8 mouse cellular contexts compared by ENCODE assay signal in genomic region chr7:65370381-65370786, GRCm38 (mm10).
DNase-seq lines count a peak whose midpoint lies in the region; ATAC-seq and TF ChIP-seq lines count a peak whose summit lies in the region.

No protein-coding gene starts in this region.

- H3K9ac ChIP-seq in forebrain, embryonic 14.5 days (ENCODE audit: low read length) = peak overlapping the region; percentile 87
- H3K9ac ChIP-seq in intestine, embryonic 16.5 days (ENCODE audit: low read depth, low read length) = peak overlapping the region; percentile 92
- peak overlapping the region; percentile 93 for H3K9ac ChIP-seq in lung, embryonic 16.5 days (ENCODE audit: low read length)

- peak overlapping the region; percentile 57 for H3K4me3 ChIP-seq in spleen, adult 2 months (ENCODE audit: extremely low read depth, insufficient read depth, insufficient read length)
- peak overlapping the region; percentile 87 for H3K4me3 ChIP-seq in forebrain, embryonic 14.5 days (ENCODE audit: low read depth, low read length)
- H3K4me3 ChIP-seq in intestine, embryonic 16.5 days (ENCODE audit: low read length) = peak overlapping the region; percentile 81
- peak overlapping the region; percentile 92 for H3K4me3 ChIP-seq in lung, embryonic 16.5 days (ENCODE audit: low read length)
- H3K4me3 ChIP-seq in testis, adult 2 months (ENCODE audit: control insufficient read depth, low read depth, low read length) = peak overlapping the region; percentile 99

- no peak for TF ChIP-seq CTCF in spleen, adult 2 months (IDR thresholded peaks at IDR 0.05; ENCODE audit: extremely low read depth, insufficient read depth, insufficient read length, insufficient replicate concordance)
- no peak for TF ChIP-seq CTCF in testis, adult 2 months (IDR thresholded peaks at IDR 0.05; ENCODE audit: control insufficient read depth, insufficient read depth, insufficient replicate concordance, low read depth, low read length)

- H3K27ac ChIP-seq in spleen, adult 2 months (ENCODE audit: insufficient read depth, low read length) = no peak overlapping the region
- peak overlapping the region; percentile 87; the same call in 1 of the 2 replicates for H3K27ac ChIP-seq in forebrain, embryonic 14.5 days (ENCODE audit: low read depth, low read length)
- H3K27ac ChIP-seq in intestine, embryonic 16.5 days (ENCODE audit: low read length) = peak overlapping the region; percentile 98
- H3K27ac ChIP-seq in lung, embryonic 16.5 days (ENCODE audit: low read length) = peak overlapping the region; percentile 97
- peak overlapping the region; percentile 93 for H3K27ac ChIP-seq in testis, adult 2 months (ENCODE audit: control insufficient read depth, insufficient read depth, low read depth, low read length)

- no peaks in the 10 kb centered on the region for H3K9me3 ChIP-seq in forebrain, embryonic 14.5 days (replicated peaks; ENCODE audit: control insufficient read depth, low read length)
- no peaks in the 10 kb centered on the region for H3K9me3 ChIP-seq in intestine, embryonic 16.5 days (ENCODE audit: control insufficient read depth, low read length)
- H3K9me3 ChIP-seq in lung, embryonic 16.5 days (ENCODE audit: control insufficient read depth, low read length) = no peaks in the 10 kb centered on the region

- WGBS in spleen, adult 2 months = 1% methylated on average over 39 of the region's 46 CpGs
- under 1% methylated on average over 30 of the region's 46 CpGs for WGBS in forebrain, embryonic 14.5 days
- WGBS in intestine, embryonic 16.5 days = under 1% methylated on average over 41 of the region's 46 CpGs
- under 1% methylated on average over 24 of the region's 46 CpGs for WGBS in lung, embryonic 16.5 days

- peaks cover 4% of the 10 kb centered on the region; the same call in 1 of the 2 replicates for H3K4me1 ChIP-seq in spleen, adult 2 months (ENCODE audit: control insufficient read depth, insufficient read depth, insufficient read length)
- peaks cover 9% of the 10 kb centered on the region; the same call in 1 of the 2 replicates for H3K4me1 ChIP-seq in forebrain, embryonic 14.5 days (ENCODE audit: control insufficient read depth, insufficient read depth, low read length)
- H3K4me1 ChIP-seq in intestine, embryonic 16.5 days (ENCODE audit: control insufficient read depth, insufficient read depth, low read length) = peaks cover 34% of the 10 kb centered on the region
- peaks cover 24% of the 10 kb centered on the region for H3K4me1 ChIP-seq in lung, embryonic 16.5 days (replicated peaks; ENCODE audit: control insufficient read depth, insufficient read depth, low read length)
- H3K4me1 ChIP-seq in testis, adult 2 months (ENCODE audit: control insufficient read depth, insufficient read depth, low read length) = peaks cover 3% of the 10 kb centered on the region

- ATAC-seq in forebrain, embryonic 14.5 days = peak; percentile 45
- peak; percentile 45 for ATAC-seq in intestine, embryonic 16.5 days
- peak; percentile 19; the same call in 1 of the 2 replicates for ATAC-seq in lung, embryonic 16.5 days (ENCODE audit: low read depth)

- H3K27me3 ChIP-seq in spleen, adult 2 months (ENCODE audit: control insufficient read depth, insufficient read depth, low read length) = peaks cover 17% of the 10 kb centered on the region
- no peaks in the 10 kb centered on the region for H3K27me3 ChIP-seq in forebrain, embryonic 14.5 days (replicated peaks; ENCODE audit: control insufficient read depth, insufficient read depth, low read length)
- no peaks in the 10 kb centered on the region for H3K27me3 ChIP-seq in intestine, embryonic 16.5 days (replicated peaks; ENCODE audit: control insufficient read depth, insufficient read depth, low read length)
- H3K27me3 ChIP-seq in lung, embryonic 16.5 days (ENCODE audit: control insufficient read depth, insufficient read depth, low read depth, low read length) = no peaks in the 10 kb centered on the region
- no peaks in the 10 kb centered on the region for H3K27me3 ChIP-seq in testis, adult 2 months (ENCODE audit: control insufficient read depth, insufficient read depth, low read length)

- TF ChIP-seq POLR2A in spleen, adult 2 months (IDR thresholded peaks at IDR 0.05; ENCODE audit: low read depth, low read length) = no peak
- no peak for TF ChIP-seq POLR2A in testis, adult 2 months (IDR thresholded peaks at IDR 0.05; ENCODE audit: control insufficient read depth, low read depth, low read length)

- DNase-seq in spleen, adult 2 months (ENCODE audit: low read depth in 1 of 2, low spot score in 2 of 2) = no peak
- DNase-seq in spleen, adult 12 weeks (ENCODE audit: low spot score) = no peak
- DNase-seq in adrenal gland, postnatal 36 days = peak; percentile 32 to 54
- DNase-seq in forebrain, embryonic 14.5 days (ENCODE audit: low spot score) = peak; percentile 46
- DNase-seq in c-Kit-positive CD71-positive TER-119-positive erythroid progenitor cells, embryonic 14.5 days (ENCODE audit: low spot score) = no peak

- H3K36me3 ChIP-seq in spleen, adult 2 months (ENCODE audit: control insufficient read depth, insufficient read depth, low read length) = no peaks in the 10 kb centered on the region
- H3K36me3 ChIP-seq in forebrain, embryonic 14.5 days (ENCODE audit: control insufficient read depth, insufficient read depth, low read length) = no peaks in the 10 kb centered on the region
- H3K36me3 ChIP-seq in intestine, embryonic 16.5 days (ENCODE audit: control insufficient read depth, insufficient read depth, low read length) = no peaks in the 10 kb centered on the region
- H3K36me3 ChIP-seq in lung, embryonic 16.5 days (ENCODE audit: control insufficient read depth, insufficient read depth, low read length) = no peaks in the 10 kb centered on the region
- H3K36me3 ChIP-seq in testis, adult 2 months (ENCODE audit: control insufficient read depth, insufficient read depth, low read length) = no peaks in the 10 kb centered on the region

- peak overlapping the region; percentile 77 for H3K4me2 ChIP-seq in forebrain, embryonic 14.5 days (ENCODE audit: low read length)
- peak overlapping the region; percentile 56 for H3K4me2 ChIP-seq in intestine, embryonic 16.5 days (ENCODE audit: low read depth, low read length)
- peak overlapping the region; percentile 58 for H3K4me2 ChIP-seq in lung, embryonic 16.5 days (ENCODE audit: low read depth, low read length)

Comparison
In these comparisons a context has a peak if more than half of its experiments do, and no peak if none do; other contexts are left out.
1. DNase-seq: peak in adrenal gland, postnatal 36 days (2 of 2) and forebrain, embryonic 14.5 days (single experiment); none in spleen, adult 2 months (0 of 2), spleen, adult 12 weeks (single experiment) and c-Kit-positive CD71-positive TER-119-positive erythroid progenitor cells, embryonic 14.5 days (single experiment).
2. Peak in every context shown above with its lines, with median percentiles within 50 percentile points of each other: H3K4me3 ChIP-seq, ATAC-seq, H3K4me2 ChIP-seq and H3K9ac ChIP-seq.